Mouse (Mus musculus) kidney, adult 9 months (tissue): ENCODE measurements around the gene Scfd2.
A peak's percentile ranks its signal among the peaks of the same experiment; 100 is the strongest.

Experiments used
- DNase-seq: peaks from one replicate; pipeline ENCODE4 v3.0.0; 2022

Gene Scfd2

GRCm38 (mm10) chr5:74267736-74268369, 263.7 kb downstream of the Scfd2 start:
- DNase-seq = no peak

- DNase-seq = no peak
Measured at GRCm38 (mm10) chr5:74267196-74267595, 264.4 kb downstream of the Scfd2 start.

- DNase-seq = no peak
Measured at GRCm38 (mm10) chr5:74266476-74266819, 265.1 kb downstream of the Scfd2 start.

- DNase-seq = peak; percentile 30
Measured at GRCm38 (mm10) chr5:74265601-74266475, 265.7 kb downstream of the Scfd2 start.

GRCm38 (mm10) chr5:74265151-74265550, 266.4 kb downstream of the Scfd2 start:
- no peak for DNase-seq

GRCm38 (mm10) chr5:74264541-74264940, 267.0 kb downstream of the Scfd2 start:
- DNase-seq = no peak

GRCm38 (mm10) chr5:74261016-74261415, 270.5 kb downstream of the Scfd2 start:
- no peak for DNase-seq

GRCm38 (mm10) chr5:74260378-74260809, 271.2 kb downstream of the Scfd2 start:
- DNase-seq = no peak

- DNase-seq = no peak
Measured at GRCm38 (mm10) chr5:74256705-74257104, 274.9 kb downstream of the Scfd2 start.

- DNase-seq = no peak
Measured at GRCm38 (mm10) chr5:74254996-74255395, 276.6 kb downstream of the Scfd2 start.

- DNase-seq = peak; percentile 13
Measured at GRCm38 (mm10) chr5:74253724-74254328, 277.7 kb downstream of the Scfd2 start.

GRCm38 (mm10) chr5:74252672-74253286, 278.8 kb downstream of the Scfd2 start:
- DNase-seq = no peak

- DNase-seq = no peak
Measured at GRCm38 (mm10) chr5:74250947-74251346, 280.6 kb downstream of the Scfd2 start.

GRCm38 (mm10) chr5:74250308-74250707, 281.3 kb downstream of the Scfd2 start:
- no peak for DNase-seq

- DNase-seq = no peak
Measured at GRCm38 (mm10) chr5:74249794-74250193, 281.8 kb downstream of the Scfd2 start.

- DNase-seq = no peak
Measured at GRCm38 (mm10) chr5:74246971-74247370, 284.6 kb downstream of the Scfd2 start.

- no peak for DNase-seq
Measured at GRCm38 (mm10) chr5:74246453-74246852, 285.1 kb downstream of the Scfd2 start.

GRCm38 (mm10) chr5:74245641-74246145, 285.9 kb downstream of the Scfd2 start:
- no peak for DNase-seq

- no peak for DNase-seq
Measured at GRCm38 (mm10) chr5:74244406-74245019, 287.0 kb downstream of the Scfd2 start.

GRCm38 (mm10) chr5:74242654-74243053, 288.9 kb downstream of the Scfd2 start:
- DNase-seq = no peak

- DNase-seq = no peak
Measured at GRCm38 (mm10) chr5:74240926-74241680, 290.5 kb downstream of the Scfd2 start.

GRCm38 (mm10) chr5:74240298-74240697, 291.3 kb downstream of the Scfd2 start:
- no peak for DNase-seq
